Mouse (Mus musculus): ENCODE data around the gene Eef2. TPM values are rescaled to one million over a fixed set of nuclear protein-coding genes. Genes with fewer than 3 reads are reported as not detected.

Gene Eef2
- polyA plus RNA-seq, 1 experiment from 2014 or later, result 515 TPM

DNA sequence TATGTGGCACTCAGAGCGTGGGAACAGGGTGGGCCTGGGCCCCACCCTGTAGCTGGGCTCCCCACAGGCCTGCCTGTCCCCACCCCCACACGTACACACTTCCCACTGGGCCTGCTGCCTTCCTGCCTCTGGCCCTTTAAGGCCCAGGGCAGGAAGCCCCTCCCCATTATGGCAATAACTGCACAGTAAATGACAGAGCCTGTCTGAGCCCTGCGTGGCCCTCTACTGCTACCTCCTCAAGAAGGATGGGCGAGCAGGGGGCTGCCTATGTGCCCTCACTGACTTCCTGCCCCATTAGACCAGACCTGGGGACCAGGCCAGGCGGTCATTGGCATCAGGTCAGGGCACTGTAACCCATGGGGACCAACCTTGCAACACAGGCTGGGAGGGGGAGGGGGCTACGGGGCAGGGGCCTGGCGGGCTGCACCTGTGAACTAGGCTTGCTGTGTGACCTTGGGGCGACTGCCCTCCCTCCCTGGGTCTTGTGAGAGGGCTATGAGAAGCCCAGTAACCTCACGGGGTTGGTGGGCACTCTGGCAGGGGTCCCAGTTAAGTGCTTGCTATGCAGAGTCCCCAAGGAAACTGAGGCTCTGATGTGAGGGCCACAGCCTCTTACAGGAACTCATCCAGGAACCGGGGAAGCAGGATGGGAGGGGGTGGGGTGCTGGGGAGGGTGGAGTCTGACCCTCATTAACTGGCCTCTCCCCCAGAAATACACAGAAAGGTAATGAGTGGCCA lies 35.5 kb upstream of the Eef2 start:
- Histone ChIP-seq H3K27me3 (replicated peaks) (no peaks in the 10 kb centered on the region), H3K4me3 (replicated peaks) (peak overlapping the region; percentile 67), H3K27ac (peak overlapping the region; percentile 81), H3K4me1 (replicated peaks) (peaks cover 51% of the 10 kb centered on the region), H3K9ac (peak overlapping the region; percentile 90), H3K9me3 (no peaks in the 10 kb centered on the region), H3K36me3 (peaks cover 25% of the 10 kb centered on the region), H3K4me2 (replicated peaks) (peak overlapping the region; percentile 86)
- WGBS, result 37% methylated on average over 10 of the region's 10 CpGs
- ATAC-seq, result peak; percentile 5; the same call in 1 of the 2 replicates

DNA sequence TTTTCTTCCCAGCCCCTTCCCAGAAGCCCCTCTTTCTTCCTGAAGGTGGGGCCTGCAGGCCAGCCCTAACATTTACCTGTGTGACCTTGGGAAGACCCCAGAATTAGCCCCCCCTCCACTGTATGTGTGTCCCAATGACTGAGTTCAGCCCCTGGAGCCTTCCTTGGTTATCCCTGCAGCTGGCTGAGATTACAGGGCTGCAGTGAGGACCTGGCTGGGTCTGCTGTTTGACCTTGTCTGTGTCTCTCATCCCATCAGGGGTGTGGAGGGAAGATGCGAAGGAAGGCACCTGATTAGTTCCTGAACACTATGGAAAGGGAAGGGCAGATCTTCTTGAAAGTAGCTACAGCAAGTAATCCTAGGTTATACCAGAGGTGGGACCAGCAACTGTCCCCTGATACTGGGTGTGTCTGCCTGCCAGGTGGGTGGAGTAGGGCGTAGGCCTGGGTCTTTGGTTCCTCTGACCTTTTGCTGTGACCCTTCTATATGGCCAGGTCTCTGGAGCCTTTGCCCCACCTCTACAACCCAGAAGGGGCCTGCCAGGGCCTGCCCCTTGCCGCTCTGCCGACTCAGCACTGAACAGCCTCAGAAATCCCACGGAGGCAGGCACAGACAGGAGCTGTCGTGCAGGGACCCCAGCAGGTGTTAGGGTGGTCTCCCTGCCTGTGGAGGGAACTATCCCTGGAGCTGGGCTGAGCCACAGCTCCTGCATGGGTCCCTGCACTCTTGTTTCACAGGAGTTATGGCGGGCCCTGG lies 34.8 kb upstream of the Eef2 start:
- WGBS, result 60% methylated on average over 7 of the region's 7 CpGs
- peak overlapping the region; percentile 90; the same call in 1 of the 2 replicates for H3K9ac ChIP-seq
- peak overlapping the region; percentile 81 for H3K27ac ChIP-seq
- no peaks in the 10 kb centered on the region for H3K9me3 ChIP-seq
- no peak for ATAC-seq
- peaks cover 33% of the 10 kb centered on the region for H3K36me3 ChIP-seq
- no peaks in the 10 kb centered on the region for H3K27me3 ChIP-seq (replicated peaks)
- H3K4me2 ChIP-seq (replicated peaks), result peak overlapping the region; percentile 86
- H3K4me3 ChIP-seq (replicated peaks), result peak overlapping the region; percentile 67
- peaks cover 59% of the 10 kb centered on the region for H3K4me1 ChIP-seq (replicated peaks)

DNA sequence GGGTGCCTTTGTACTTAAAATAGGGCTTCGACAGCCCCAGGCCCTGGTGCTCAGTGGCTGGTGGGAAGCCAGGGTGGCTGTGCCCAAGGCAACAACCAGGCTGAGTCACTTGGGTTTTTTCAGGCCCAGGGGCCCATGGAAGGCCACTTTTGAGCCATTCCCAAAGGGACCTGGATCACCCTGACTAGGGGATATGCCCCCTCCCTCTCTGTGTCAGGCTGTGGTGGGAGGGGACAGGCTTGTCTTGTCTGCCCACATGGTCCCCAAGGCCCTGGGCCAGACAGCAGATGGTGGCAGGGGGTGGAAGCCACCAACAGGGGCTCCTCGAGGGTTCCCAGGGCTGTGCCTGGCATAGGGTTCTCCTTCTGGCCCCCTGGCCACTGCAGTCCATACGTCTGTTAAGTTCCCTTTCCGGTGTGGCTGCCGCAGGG lies 33.9 kb upstream of the Eef2 start:
- WGBS, result 68% methylated on average over 5 of the region's 5 CpGs
- peak overlapping the region; percentile 81 for H3K27ac ChIP-seq
- no peaks in the 10 kb centered on the region for H3K9me3 ChIP-seq
- H3K36me3 ChIP-seq, result peaks cover 42% of the 10 kb centered on the region
- H3K4me1 ChIP-seq (replicated peaks), result peaks cover 64% of the 10 kb centered on the region
- H3K27me3 ChIP-seq (replicated peaks), result no peaks in the 10 kb centered on the region
- peak overlapping the region; percentile 19; the same call in 1 of the 2 replicates for H3K9ac ChIP-seq
- peak overlapping the region; percentile 86 for H3K4me2 ChIP-seq (replicated peaks)
- no peak overlapping the region for H3K4me3 ChIP-seq (replicated peaks)
- ATAC-seq, result no peak

GRCm38 (mm10) chr10:81143157-81143633 lies 33.2 kb upstream of the Eef2 start:
- ATAC-seq, result no peak
- Histone ChIP-seq H3K9me3 (no peaks in the 10 kb centered on the region), H3K9ac (no peak overlapping the region), H3K4me1 (replicated peaks) (peaks cover 64% of the 10 kb centered on the region), H3K4me2 (replicated peaks) (0 out of 2 replicates have a peak overlapping the region, but pooled peaks have one; percentile 4), H3K27ac (peak overlapping the region; percentile 81), H3K4me3 (replicated peaks) (no peak overlapping the region), H3K27me3 (replicated peaks) (no peaks in the 10 kb centered on the region), H3K36me3 (peaks cover 48% of the 10 kb centered on the region)
- WGBS, result 87% methylated on average over 7 of the region's 7 CpGs

DNA sequence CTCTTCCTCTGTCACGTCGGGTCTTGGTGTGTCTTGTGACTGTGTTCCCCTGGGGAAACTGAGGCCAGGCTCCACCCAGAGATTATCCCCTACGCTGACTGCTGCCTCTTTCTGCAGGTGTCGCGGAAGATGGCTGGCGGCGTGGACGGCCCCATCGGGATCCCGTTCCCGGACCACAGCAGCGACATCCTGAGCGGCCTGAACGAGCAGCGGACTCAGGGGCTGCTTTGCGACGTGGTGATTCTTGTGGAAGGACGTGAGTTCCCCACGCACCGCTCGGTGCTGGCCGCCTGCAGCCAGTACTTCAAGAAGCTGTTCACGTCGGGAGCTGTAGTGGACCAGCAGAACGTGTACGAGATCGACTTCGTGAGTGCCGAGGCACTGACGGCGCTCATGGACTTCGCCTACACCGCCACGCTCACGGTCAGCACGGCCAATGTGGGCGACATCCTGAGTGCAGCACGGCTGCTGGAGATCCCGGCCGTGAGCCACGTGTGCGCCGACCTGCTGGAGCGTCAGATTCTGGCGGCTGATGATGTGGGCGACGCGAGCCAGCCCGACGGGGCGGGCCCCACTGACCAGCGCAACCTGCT lies 32.5 kb upstream of the Eef2 start:
- Histone ChIP-seq H3K27ac (no peak overlapping the region), H3K9me3 (no peaks in the 10 kb centered on the region), H3K9ac (no peak overlapping the region), H3K27me3 (replicated peaks) (no peaks in the 10 kb centered on the region), H3K4me3 (replicated peaks) (no peak overlapping the region), H3K36me3 (peaks cover 55% of the 10 kb centered on the region), H3K4me1 (replicated peaks) (peaks cover 62% of the 10 kb centered on the region), H3K4me2 (replicated peaks) (no peak overlapping the region)
- no peak for ATAC-seq
- 95% methylated on average over 52 of the region's 52 CpGs for WGBS

DNA sequence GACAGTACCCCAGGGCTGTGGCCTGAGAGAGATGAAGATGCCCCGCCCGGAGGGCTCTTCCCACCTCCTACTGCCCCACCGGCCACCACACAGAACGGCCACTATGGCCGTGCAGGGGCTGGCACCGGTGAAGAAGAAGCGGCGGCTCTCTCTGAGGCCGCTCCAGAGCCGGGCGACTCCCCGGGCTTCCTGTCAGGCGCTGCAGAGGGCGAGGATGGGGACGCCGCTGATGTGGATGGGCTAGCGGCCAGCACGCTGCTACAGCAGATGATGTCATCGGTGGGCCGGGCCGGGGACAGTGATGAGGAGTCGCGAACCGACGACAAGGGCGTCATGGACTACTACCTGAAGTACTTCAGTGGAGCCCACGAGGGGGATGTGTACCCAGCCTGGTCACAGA lies 31.8 kb upstream of the Eef2 start:
- H3K4me1 ChIP-seq (replicated peaks), result peaks cover 54% of the 10 kb centered on the region
- H3K27me3 ChIP-seq (replicated peaks), result no peaks in the 10 kb centered on the region
- H3K9me3 ChIP-seq, result no peaks in the 10 kb centered on the region
- no peak overlapping the region for H3K4me3 ChIP-seq (replicated peaks)
- peaks cover 58% of the 10 kb centered on the region for H3K36me3 ChIP-seq
- no peak overlapping the region; the same call in 1 of the 2 replicates for H3K9ac ChIP-seq
- peak overlapping the region; percentile 77; the same call in 1 of the 2 replicates for H3K27ac ChIP-seq
- no peak overlapping the region for H3K4me2 ChIP-seq (replicated peaks)
- WGBS, result 89% methylated on average over 27 of the region's 27 CpGs
- ATAC-seq, result no peak

DNA sequence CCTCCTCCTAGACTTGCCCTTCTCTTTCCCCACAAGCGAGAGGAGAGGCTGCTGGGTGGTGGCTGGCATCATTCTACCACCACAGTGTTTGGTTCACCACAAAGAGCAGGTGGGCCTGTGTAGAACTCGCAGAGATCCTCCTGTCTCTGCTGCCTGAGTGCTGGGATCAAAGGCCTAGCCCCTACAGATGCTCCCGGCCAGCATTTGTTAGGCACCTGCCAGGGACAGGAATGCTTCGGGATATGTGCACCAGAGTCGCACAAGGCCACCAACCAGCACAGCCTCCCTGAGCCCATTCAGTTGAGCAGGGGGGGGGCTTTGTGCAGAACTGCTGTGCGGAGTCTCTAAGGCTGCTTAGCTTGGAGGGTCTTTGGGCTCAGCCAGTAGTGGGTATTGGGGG lies 31.1 kb upstream of the Eef2 start:
- Histone ChIP-seq H3K9ac (peak overlapping the region; percentile 15; the same call in 1 of the 2 replicates), H3K36me3 (peaks cover 64% of the 10 kb centered on the region), H3K27me3 (replicated peaks) (no peaks in the 10 kb centered on the region), H3K4me1 (replicated peaks) (peaks cover 48% of the 10 kb centered on the region), H3K4me3 (replicated peaks) (peak overlapping the region; percentile 18), H3K27ac (peak overlapping the region; percentile 77), H3K4me2 (replicated peaks) (peak overlapping the region; percentile 46), H3K9me3 (no peaks in the 10 kb centered on the region)
- 82% methylated on average over 6 of the region's 6 CpGs for WGBS
- no peak for ATAC-seq

- 64% methylated on average over 7 of the region's 7 CpGs for WGBS
Measured at GRCm38 (mm10) chr10:81145778-81146177, 30.7 kb upstream of the Eef2 start.

DNA sequence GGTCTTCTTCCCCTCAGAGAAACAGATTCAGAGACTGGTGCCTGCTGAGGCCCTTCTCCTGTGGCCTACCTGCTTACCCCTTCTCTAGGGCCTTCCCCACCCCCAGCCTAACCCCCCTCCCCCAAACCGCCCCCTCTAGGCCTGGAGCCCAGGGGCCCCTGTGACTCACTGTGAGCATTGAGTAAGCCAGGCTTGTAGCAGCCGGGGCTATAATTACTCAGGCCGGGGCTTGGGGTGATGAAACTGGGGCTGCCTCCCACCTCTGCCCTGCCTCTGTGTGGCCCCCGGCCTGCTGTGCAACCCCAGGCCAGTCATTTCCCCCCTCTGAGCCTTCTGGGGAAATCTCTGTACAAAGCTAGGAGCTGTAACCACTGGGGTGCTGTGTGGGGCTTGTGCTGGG lies 30.1 kb upstream of the Eef2 start:
- WGBS, result 56% methylated on average over 4 of the region's 4 CpGs
- peak; percentile 7; the same call in 1 of the 2 replicates for ATAC-seq
- H3K27me3 ChIP-seq (replicated peaks), result no peaks in the 10 kb centered on the region
- peaks cover 64% of the 10 kb centered on the region for H3K36me3 ChIP-seq
- peak overlapping the region; percentile 46 for H3K4me2 ChIP-seq (replicated peaks)
- H3K4me3 ChIP-seq (replicated peaks), result peak overlapping the region; percentile 18
- H3K9ac ChIP-seq, result peak overlapping the region; percentile 18
- peak overlapping the region; percentile 77 for H3K27ac ChIP-seq
- no peaks in the 10 kb centered on the region for H3K9me3 ChIP-seq
- peaks cover 38% of the 10 kb centered on the region for H3K4me1 ChIP-seq (replicated peaks)

More at GRCm38 (mm10) chr10:81145778-81146177, 30.7 kb upstream of the Eef2 start:
- peak; percentile 60 for ATAC-seq
- peak overlapping the region; percentile 77 for H3K27ac ChIP-seq
- peak overlapping the region; percentile 18; the same call in 1 of the 2 replicates for H3K9ac ChIP-seq
- peaks cover 43% of the 10 kb centered on the region for H3K4me1 ChIP-seq (replicated peaks)
- H3K9me3 ChIP-seq, result no peaks in the 10 kb centered on the region
- peak overlapping the region; percentile 18 for H3K4me3 ChIP-seq (replicated peaks)
- H3K4me2 ChIP-seq (replicated peaks), result peak overlapping the region; percentile 46
- peaks cover 64% of the 10 kb centered on the region for H3K36me3 ChIP-seq
- no peaks in the 10 kb centered on the region for H3K27me3 ChIP-seq (replicated peaks)

DNA sequence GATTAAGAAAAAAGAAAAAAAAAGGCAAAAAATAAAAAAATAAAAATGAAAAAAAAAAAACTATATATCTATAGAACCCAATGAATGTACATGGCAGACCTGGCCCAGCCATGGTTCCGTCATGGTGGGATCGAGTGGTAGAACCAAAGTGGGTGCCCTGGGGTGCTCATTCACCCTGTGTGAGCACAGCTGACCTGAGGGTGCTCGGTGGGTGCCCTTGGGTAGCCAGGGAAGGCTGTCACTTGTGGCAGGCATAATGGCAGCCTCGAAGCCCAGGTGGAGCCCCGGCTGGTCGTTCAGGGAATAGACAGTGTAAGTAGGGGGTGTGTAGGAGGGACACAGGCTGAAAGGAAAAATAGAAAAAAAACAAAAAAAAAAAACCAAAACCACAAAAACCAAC lies 25.2 kb upstream of the Eef2 start:
- Histone ChIP-seq H3K27ac (no peak overlapping the region), H3K9ac (no peak overlapping the region), H3K4me3 (replicated peaks) (no peak overlapping the region), H3K27me3 (replicated peaks) (no peaks in the 10 kb centered on the region), H3K4me1 (replicated peaks) (peaks cover 15% of the 10 kb centered on the region), H3K4me2 (replicated peaks) (no peak overlapping the region), H3K9me3 (no peaks in the 10 kb centered on the region), H3K36me3 (peaks cover 73% of the 10 kb centered on the region)
- 76% methylated on average over 6 of the region's 6 CpGs for WGBS
- ATAC-seq, result no peak

DNA sequence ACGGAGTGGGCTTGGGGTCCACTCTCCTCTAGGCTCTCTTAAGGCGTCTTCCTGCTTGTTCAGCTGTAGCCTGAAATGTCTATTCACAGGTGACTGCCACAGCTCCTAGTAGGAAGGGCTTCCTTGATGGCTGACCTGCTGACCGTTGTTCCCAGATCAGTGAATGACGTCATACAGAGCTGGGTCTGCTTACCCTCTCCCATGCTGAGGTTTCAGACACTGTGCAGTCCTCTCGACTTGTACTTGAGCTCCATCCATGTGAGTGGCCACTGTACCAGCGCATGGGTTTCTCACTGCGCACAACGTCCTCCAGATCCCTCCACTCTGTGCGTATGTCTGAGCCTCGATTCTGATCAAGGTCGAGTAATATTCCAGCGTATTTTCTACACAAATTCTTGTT lies 23.8 kb upstream of the Eef2 start:
- peaks cover 71% of the 10 kb centered on the region for H3K36me3 ChIP-seq
- 70% methylated on average over 12 of the region's 12 CpGs for WGBS
- H3K9me3 ChIP-seq, result no peaks in the 10 kb centered on the region
- no peak overlapping the region for H3K9ac ChIP-seq
- H3K4me2 ChIP-seq (replicated peaks), result no peak overlapping the region
- no peaks in the 10 kb centered on the region for H3K27me3 ChIP-seq (replicated peaks)
- ATAC-seq, result 0 out of 2 replicates have a peak, but pooled peaks have one; percentile 27
- H3K27ac ChIP-seq, result peak overlapping the region; percentile 51
- peaks cover 6% of the 10 kb centered on the region; the same call in 1 of the 2 replicates for H3K4me1 ChIP-seq (replicated peaks)
- H3K4me3 ChIP-seq (replicated peaks), result no peak overlapping the region

DNA sequence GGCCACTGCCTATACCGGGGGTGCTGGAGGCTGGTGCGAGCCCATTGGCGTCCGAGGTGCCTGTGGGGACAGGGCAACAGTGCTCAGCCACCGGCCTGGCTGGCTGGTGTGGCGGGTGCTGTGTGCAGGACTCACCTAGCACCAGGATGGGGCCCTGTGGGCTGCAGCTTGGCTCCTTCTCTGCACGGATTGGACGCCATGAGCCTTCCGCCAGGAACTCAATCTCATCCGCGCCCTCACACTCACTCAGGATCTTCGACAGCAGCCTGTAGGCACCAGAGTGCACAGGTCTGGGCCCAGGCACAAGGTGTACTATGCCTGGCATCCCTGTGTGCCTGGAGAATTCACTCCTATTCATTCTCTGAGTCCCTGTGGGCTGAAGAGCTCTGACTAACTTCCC lies 22.1 kb upstream of the Eef2 start:
- Histone ChIP-seq H3K4me1 (replicated peaks) (peaks cover 11% of the 10 kb centered on the region; the same call in 1 of the 2 replicates), H3K4me2 (replicated peaks) (no peak overlapping the region), H3K9ac (no peak overlapping the region), H3K9me3 (no peaks in the 10 kb centered on the region), H3K4me3 (replicated peaks) (no peak overlapping the region), H3K27me3 (replicated peaks) (no peaks in the 10 kb centered on the region), H3K36me3 (peaks cover 58% of the 10 kb centered on the region), H3K27ac (no peak overlapping the region)
- 87% methylated on average over 12 of the region's 12 CpGs for WGBS
- no peak for ATAC-seq
